Mouse (Mus musculus): ENCODE results near the gene Mum1.

The Mum1 gene

DNA sequence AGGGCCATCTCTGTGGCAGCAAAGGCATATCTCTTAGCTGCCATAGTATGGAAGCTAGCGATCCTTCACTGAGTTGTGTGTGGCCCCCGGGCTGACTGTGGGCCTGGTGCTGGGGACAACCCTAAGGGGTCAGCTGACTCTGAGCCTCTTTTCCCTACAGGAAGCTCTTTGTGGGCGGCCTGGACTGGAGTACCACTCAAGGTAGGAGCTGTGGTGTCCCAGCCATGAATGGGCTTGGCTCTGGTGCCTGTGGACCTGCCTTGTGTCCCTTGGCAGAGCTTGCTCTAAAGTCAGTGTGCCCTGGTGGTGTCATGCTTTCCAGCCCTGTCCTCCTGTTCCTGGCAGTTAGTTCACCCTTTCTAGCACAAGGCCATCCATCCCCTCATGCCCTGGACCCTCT is 47.6 kb downstream of the Mum1 start:
- DNase-seq: no peak

- no peak for DNase-seq
These were observed 50.0 kb downstream of the Mum1 start for GRCm38 (mm10) chr10:80276238-80276637.

- no peak for DNase-seq
These were observed 52.2 kb downstream of the Mum1 start for GRCm38 (mm10) chr10:80278390-80278789.

GRCm38 (mm10) chr10:80279273-80279672 is 53.0 kb downstream of the Mum1 start:
- DNase-seq: no peak

- no peak for DNase-seq
These were observed 55.1 kb downstream of the Mum1 start for GRCm38 (mm10) chr10:80281304-80281703.

GRCm38 (mm10) chr10:80281921-80282371 is 55.7 kb downstream of the Mum1 start:
- DNase-seq: no peak

DNA sequence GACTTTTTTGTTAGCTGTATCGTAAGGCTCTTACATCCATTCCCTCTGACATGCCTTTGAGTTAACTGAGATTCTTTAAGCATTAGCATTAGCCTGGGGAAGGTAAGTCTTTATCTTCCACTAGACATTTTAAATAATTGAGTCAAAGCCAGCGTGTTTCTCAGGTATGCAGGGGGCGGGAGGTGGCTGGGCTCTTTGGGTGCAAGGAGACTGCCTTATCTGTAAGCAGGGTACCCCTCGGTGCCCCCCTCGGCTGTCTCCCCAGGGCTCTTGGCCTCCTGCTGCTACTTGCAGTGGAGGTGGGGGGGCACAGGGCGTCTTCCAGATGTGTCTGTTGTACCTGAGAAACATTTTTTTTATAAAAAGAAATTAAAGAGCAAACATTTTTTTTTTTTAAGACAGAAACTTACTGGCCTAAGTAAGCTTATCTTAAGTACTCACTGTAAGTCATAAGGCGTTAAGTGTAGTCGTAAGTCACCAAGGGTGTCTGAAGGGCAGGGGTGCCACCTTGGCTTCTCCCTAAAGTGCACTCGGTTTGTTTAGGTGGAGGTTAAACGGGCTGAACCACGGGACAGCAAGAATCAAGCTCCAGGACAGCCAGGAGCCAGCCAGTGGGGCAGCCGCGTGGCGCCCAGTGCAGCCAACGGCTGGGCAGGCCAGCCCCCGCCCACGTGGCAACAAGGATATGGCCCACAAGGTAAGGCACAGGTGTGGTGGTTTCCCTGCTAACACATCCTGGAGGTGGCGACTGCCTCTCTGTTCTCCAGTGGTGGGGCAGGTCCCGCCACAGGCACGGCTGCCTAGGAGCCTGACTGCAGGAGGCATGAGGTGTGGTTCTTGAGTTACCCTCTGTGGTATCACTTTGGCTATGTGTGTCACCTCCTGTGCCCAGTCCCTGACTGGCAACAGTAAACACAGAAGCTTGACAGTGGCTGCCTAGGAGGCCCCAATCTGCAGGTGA is 56.5 kb downstream of the Mum1 start:
- no peak for DNase-seq

GRCm38 (mm10) chr10:80285222-80286070 is 59.2 kb downstream of the Mum1 start:
- DNase-seq: no peak

GRCm38 (mm10) chr10:80288097-80288496 is 61.9 kb downstream of the Mum1 start:
- no peak for DNase-seq

GRCm38 (mm10) chr10:80288657-80289056 is 62.4 kb downstream of the Mum1 start:
- no peak for DNase-seq

GRCm38 (mm10) chr10:80292251-80293146 is 66.3 kb downstream of the Mum1 start, which contains the start of gene Rps15:
Gene Rps15 (plus strand): TSS chr10:80292453.
- peak; percentile 97 for DNase-seq

DNA sequence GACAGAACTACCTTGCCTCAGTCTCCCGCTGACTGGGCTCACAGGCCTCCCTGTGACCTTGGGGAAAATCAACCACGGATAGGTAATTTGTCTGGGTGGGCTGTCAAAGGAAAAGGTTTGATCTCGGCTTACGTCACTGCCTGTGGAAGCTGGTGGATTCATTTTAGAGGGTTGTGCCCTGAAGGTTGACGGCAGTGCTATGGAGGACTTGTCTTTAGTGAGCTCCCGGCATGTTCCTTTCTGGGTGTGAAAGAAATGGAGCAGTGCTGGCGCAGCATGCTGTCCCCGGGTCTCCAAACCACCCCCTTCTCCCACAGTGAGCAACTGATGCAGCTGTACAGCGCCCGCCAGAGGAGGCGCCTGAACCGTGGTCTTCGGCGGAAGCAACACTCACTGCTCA is 67.1 kb downstream of the Mum1 start:
- no peak for DNase-seq

Data from liver (tissue).